Mouse (Mus musculus) macrophage (primary cell): ENCODE results near the gene Mmp27. TPM values are rescaled to one million over a fixed set of nuclear protein-coding genes. Genes with fewer than 3 reads are reported as not detected.

Source experiments
- H3K27ac ChIP-seq: fragments of 350-480 bp; formaldehyde crosslinking; 2 replicates; pipeline ENCODE4 v1.9.0; 2021
- H3K36me3 ChIP-seq: fragments of 350-480 bp; formaldehyde crosslinking; 2 replicates; pipeline ENCODE4 v1.9.0; 2021; ENCODE audit errors: inconsistent target
- H3K4me3 ChIP-seq: fragments of 350-480 bp; formaldehyde crosslinking; 2 replicates; pipeline ENCODE4 v1.9.0; 2021; ENCODE audit errors: inconsistent target
- H3K79me2 ChIP-seq: fragments of 350-480 bp; formaldehyde crosslinking; 2 replicates; pipeline ENCODE4 v1.9.0; 2021; ENCODE audit errors: inconsistent target
- WGBS: methylation state at CpG from one replicate; pipeline ENCODE4 v1.1.7; 2026; ENCODE audit warnings: inconsistent platforms; ENCODE audit not compliant: missing documents; 5-methylcytosine and 5-hydroxymethylcytosine counted together
- polyA plus RNA-seq: library from polyadenylated mRNA; stranded (reverse); fragments of 250-400 nt; gene quantifications from 3 replicates; pipeline ENCODE4 v1.2.4, GENCODE M21; 2018; ENCODE audit warnings: inconsistent platforms

Mmp27 gene
- polyA plus RNA-seq, 1 experiment from 2014 or later: 88.0 TPM

DNA sequence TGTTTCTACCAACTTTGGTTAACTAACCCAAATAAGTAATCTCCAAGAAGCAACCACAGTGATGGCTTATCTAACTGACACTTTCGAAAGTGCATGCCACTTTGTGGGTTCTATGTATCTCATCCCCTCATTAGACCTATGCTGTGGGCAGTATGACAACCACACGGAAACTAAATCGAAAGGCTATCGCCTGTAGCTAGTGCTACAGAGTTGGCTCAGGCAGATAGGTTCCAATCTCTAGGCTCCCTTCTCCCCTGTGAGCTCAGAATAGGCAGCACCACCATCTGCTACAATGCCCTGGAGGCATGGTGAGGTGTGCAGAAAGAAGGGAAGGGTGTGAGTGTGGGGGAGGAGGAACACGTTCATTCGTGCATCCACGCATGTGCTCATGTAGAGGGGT lies 992 bp downstream of the Mmp27 start:
- Histone ChIP-seq H3K4me3 (peak overlapping the region; percentile 28), H3K27ac (peak overlapping the region; percentile 97), H3K36me3 (no peaks in the 10 kb centered on the region), H3K79me2 (no peaks in the 10 kb centered on the region; the same call in 1 of the 2 replicates)
- WGBS: 57% methylated on average over 7 of the region's 7 CpGs

- no peaks in the 10 kb centered on the region for H3K36me3 ChIP-seq
- no peak overlapping the region for H3K4me3 ChIP-seq
- peak overlapping the region; percentile 97 for H3K27ac ChIP-seq
- 5% methylated on average over 2 of the region's 2 CpGs for WGBS
- no peaks in the 10 kb centered on the region; the same call in 1 of the 2 replicates for H3K79me2 ChIP-seq
Measured at GRCm38 (mm10) chr9:7572663-7573308, 1.6 kb downstream of the Mmp27 start.

DNA sequence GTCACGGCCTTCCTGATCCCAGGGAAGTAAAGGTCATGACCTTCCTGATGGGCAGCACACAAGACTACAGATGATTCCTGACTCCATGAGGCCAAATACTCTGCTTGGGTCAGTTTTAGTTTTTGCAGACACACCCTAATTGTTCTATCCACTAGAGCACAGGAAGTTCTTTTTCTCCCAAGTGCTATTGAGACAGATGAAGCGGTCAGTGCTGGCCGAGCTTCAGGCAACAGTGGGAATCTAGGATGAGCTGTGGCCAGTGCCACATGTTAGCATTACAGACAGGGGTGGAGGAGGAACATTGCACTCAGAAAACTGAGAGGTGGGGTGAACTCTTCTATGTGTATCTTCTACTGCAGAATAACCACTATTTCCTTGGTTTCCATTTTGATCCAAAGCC lies 4.3 kb downstream of the Mmp27 start:
- Histone ChIP-seq H3K79me2 (no peaks in the 10 kb centered on the region; the same call in 1 of the 2 replicates), H3K27ac (no peak overlapping the region), H3K4me3 (no peak overlapping the region), H3K36me3 (peaks cover 17% of the 10 kb centered on the region)
- 94% methylated on average over 3 of the region's 3 CpGs for WGBS

DNA sequence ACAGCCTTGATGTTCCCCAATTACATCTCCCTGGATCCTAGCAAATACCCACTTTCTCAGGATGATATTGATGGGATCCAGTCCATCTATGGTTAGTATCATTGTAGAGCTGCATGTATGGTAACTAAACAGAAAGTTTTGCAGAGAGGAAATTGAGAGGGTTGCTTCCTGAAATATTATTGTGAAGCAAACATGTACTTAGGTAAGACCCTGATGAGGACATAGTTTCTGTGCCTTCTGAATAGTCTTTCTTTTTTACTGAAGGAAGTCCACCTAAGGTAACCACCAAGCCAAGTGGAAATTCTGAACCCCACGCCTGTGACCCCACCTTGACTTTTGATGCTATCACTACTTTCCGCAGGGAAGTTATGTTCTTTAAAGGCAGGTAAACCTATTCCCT lies 6.2 kb downstream of the Mmp27 start:
- H3K27ac ChIP-seq: no peak overlapping the region
- peaks cover 31% of the 10 kb centered on the region for H3K36me3 ChIP-seq
- no peaks in the 10 kb centered on the region for H3K79me2 ChIP-seq
- H3K4me3 ChIP-seq: no peak overlapping the region
- 69% methylated on average over 2 of the region's 2 CpGs for WGBS

DNA sequence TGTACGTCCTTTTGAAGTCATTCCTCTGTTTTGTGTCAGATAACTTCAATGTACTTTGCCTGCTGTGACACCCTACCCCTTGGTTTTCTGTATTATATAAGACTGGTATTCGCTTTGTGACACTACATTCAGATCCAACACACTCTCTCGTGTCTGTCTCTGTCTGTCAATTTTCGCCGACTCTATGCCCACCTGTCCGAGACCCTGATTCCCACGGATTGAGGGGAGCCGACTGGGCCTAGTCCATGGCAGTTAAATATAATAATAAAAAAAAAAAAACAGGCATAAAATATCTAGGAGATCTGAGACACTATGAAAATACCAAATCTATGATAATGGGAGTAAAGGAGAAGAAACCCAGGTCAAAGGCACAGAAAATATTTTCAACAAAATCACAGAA lies 18.9 kb downstream of the Mmp27 start:
- Histone ChIP-seq H3K4me3 (no peak overlapping the region), H3K79me2 (no peaks in the 10 kb centered on the region), H3K36me3 (no peaks in the 10 kb centered on the region), H3K27ac (no peak overlapping the region)
- WGBS: 89% methylated on average over 8 of the region's 8 CpGs

DNA sequence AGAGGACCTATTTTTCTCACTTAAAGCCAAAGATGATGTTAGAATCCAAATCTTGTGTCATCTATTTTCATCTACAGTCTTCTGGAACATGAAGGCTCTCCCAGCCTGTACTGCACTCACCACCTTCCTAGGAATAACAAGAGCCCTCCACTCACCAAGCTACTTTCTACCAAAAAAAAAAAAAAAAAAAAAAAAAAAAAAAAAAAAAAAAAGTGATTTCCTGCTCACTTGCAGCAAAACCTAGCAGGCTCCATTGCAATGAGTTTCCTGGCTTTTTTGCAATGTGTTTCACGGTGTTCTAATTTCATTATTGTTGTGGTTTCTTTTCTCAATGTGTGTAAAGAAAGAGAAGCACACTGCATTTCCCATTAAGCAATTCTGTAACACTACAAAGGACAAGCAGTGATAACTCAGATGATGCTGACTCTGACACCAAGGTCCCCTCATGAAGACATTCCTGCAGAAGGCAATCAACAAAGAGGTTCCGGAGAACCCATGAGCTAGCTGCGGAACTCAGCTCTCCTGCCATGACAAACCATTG lies 22.1 kb downstream of the Mmp27 start:
- WGBS: 60% methylated on average over 3 of the region's 3 CpGs
- H3K27ac ChIP-seq: no peak overlapping the region
- no peaks in the 10 kb centered on the region for H3K36me3 ChIP-seq
- H3K79me2 ChIP-seq: no peaks in the 10 kb centered on the region
- H3K4me3 ChIP-seq: no peak overlapping the region

DNA sequence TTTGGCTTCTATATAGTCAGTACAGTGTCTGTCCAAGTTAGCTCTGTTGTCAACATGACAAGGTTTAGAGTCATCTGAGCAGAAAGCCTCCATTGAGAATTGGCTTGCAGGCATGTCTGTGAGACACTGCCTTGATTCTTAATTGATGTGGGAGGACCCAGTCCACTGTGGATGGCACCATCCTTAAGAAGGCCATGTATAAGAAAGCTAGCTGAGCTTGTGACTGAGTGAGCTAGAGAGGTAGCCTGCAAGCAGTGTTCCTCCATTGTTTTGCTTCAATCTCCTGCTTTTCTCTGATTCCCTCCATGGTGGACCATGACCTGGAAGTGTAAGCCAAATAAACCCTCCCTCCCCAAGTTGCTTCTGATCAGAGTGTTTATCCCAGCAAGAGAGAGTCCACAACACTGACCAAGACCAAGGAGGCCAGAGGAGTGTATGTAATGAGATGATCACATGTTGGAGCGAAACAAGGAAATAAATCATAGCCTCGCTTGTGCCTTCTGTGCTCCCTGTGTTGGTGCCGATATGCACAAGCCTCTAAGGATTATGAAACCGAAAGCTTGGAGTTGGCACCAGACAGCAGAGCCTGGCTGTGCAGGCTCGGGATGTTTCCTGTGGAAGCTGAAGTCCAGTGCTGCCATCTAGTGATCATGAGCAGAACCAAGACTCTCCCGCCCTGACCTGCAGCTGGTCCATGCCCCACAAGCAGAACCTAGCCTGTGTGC lies 23.8 kb downstream of the Mmp27 start:
- no peaks in the 10 kb centered on the region for H3K79me2 ChIP-seq
- 0% methylated on average over 6 of the region's 6 CpGs for WGBS
- no peaks in the 10 kb centered on the region for H3K36me3 ChIP-seq
- peak overlapping the region; percentile 72 for H3K27ac ChIP-seq
- H3K4me3 ChIP-seq: no peak overlapping the region

- Histone ChIP-seq H3K27ac (no peak overlapping the region), H3K4me3 (no peak overlapping the region), H3K36me3 (no peaks in the 10 kb centered on the region), H3K79me2 (no peaks in the 10 kb centered on the region)
- 0% methylated on average over 3 of the region's 3 CpGs for WGBS
Measured at GRCm38 (mm10) chr9:7602982-7603742, 32.0 kb downstream of the Mmp27 start.

DNA sequence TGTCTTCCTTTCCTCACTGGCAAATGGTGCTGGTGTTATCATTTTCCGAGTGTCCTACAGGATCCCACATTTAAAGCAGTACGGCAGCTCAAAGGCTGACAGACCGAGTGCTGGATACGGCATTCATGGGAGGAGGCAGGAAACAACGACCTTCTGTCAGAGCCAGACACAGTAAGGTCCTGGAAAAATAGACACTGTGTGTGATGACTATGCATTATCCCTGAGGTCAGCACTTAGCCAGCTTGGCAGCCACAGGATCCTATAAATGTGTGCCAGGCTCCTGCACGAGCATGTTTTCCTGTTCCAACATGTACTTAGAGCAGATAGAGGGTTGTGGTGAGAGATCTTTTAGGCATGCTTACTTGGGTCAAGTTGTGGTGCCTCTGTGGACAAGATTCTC lies 32.8 kb downstream of the Mmp27 start:
- no peaks in the 10 kb centered on the region for H3K79me2 ChIP-seq
- no peaks in the 10 kb centered on the region for H3K36me3 ChIP-seq
- no peak overlapping the region for H3K4me3 ChIP-seq
- WGBS: 63% methylated on average over 6 of the region's 6 CpGs
- H3K27ac ChIP-seq: no peak overlapping the region

DNA sequence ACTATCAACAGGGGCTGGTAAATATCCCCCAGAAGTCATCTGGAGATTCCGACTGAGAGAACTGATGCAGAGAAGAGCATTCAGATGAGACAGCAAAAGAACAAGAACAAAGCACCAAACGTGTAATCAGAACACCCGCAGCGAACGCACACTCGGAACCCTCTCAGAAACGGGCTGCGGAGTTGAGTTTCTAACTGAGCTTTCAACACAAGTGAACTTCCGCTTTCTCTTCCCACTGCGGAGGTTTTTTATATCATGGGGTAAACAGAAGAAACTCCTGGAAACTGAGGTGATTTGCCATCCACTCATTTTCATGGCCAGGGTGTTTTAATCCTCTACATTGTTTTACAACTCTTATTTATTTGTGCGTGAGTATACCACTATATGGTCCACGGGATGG lies 34.4 kb downstream of the Mmp27 start:
- Histone ChIP-seq H3K27ac (no peak overlapping the region), H3K36me3 (no peaks in the 10 kb centered on the region), H3K79me2 (no peaks in the 10 kb centered on the region), H3K4me3 (no peak overlapping the region)
- WGBS: 66% methylated on average over 12 of the region's 12 CpGs

DNA sequence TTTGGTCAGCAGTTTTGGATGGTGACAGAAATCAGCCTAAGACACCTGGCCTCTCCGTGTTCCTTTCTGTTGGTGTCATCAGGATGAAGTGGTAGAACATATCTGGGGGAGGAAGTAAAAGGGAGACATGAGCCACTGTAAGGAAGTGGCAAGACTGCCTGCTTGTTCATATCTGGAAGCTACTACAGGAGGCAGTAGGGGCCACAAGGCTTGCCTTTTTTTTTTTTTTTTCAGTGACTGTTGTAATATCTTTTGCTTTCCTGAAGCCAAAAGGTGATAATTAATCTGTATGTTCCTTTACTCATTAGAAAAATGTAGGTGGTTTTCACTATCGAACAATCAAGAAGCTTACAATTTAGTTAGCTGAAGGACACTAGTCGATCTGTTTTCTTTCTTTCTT lies 51.4 kb downstream of the Mmp27 start:
- Histone ChIP-seq H3K27ac (no peak overlapping the region), H3K36me3 (no peaks in the 10 kb centered on the region), H3K79me2 (no peaks in the 10 kb centered on the region), H3K4me3 (no peak overlapping the region)
- 80% methylated on average over 3 of the region's 3 CpGs for WGBS

GRCm38 (mm10) chr9:7627931-7628330 lies 56.7 kb downstream of the Mmp27 start, which contains the start of gene Mmp20:
Gene Mmp20 (plus strand): TSS chr9:7628231.
- no peak within 1 kb of the TSS for H3K4me3 ChIP-seq
- no peak within 1 kb of the TSS for H3K27ac ChIP-seq
- no peaks in the 10 kb centered on the region for H3K36me3 ChIP-seq
- no peaks in the 10 kb centered on the region for H3K79me2 ChIP-seq
